Mouse (Mus musculus) lung, postnatal 0 days (tissue): ENCODE measurements around the gene Ly6g6c.

Experiments used
- CTCF ChIP-seq: IDR thresholded peaks from 2 replicates; pipeline ENCODE4 v1.5.1; 2016; ENCODE audit warnings: antibody characterized with exemption, mild to moderate bottlenecking
- EP300 ChIP-seq: IDR thresholded peaks from 2 replicates; pipeline ENCODE4 v1.6.1; 2016; ENCODE audit warnings: antibody characterized with exemption, mild to moderate bottlenecking, control low read depth

- TF ChIP-seq CTCF, result no peak
- no peak for TF ChIP-seq EP300
Observed at GRCm38 (mm10) chr17:35060737-35061297, 4.4 kb upstream of the Ly6g6c start.
